Mouse (Mus musculus) G1E (cell line): Measurements from ENCODE around the gene Acvr2b.

ENCODE experiments used
- CTCF ChIP-seq: IDR thresholded peaks from 2 replicates; pipeline ENCODE4 v1.5.1; 2012; ENCODE audit warnings: low read depth, low read length, inconsistent platforms, mixed read lengths
- TAL1 ChIP-seq: conservative IDR thresholded peaks from 2 replicates; pipeline ENCODE4 v1.6.1; 2012; ENCODE audit warnings: low read depth, low read length, inconsistent platforms, mixed read lengths

- TF ChIP-seq TAL1 (no peak), CTCF (no peak)
Measured at GRCm38 (mm10) chr9:119402253-119403235, 626 bp downstream of the Acvr2b start.
